Mouse (Mus musculus) neural tube, embryonic 13.5 days (tissue): Measurements from ENCODE around the gene Gpr37. TPM values are rescaled to one million over a fixed set of nuclear protein-coding genes. Genes with fewer than 3 reads are reported as not detected.

Experiments
- ATAC-seq: fragments of 200-750 bp; cut with Nextera tagmentation; 2 replicates; pipeline ENCODE4 v1.8.0; 2017; ENCODE audit warnings: low read depth, mild to moderate bottlenecking, moderate TSS enrichment, moderate library complexity
- H3K27ac ChIP-seq: fragments of 300-500 bp; sonication (generic); replicated peaks from 2 replicates; pipeline ENCODE4 v1.5.1; 2015; ENCODE audit warnings: moderate library complexity, mild to moderate bottlenecking, inconsistent platforms
- H3K27me3 ChIP-seq: fragments of 300-500 bp; sonication (generic); 2 replicates; pipeline ENCODE4 v1.6.1; 2015; ENCODE audit warnings: mild to moderate bottlenecking, inconsistent platforms
- H3K36me3 ChIP-seq: fragments of 300-500 bp; sonication (generic); 2 replicates; pipeline ENCODE4 v1.6.1; 2015; ENCODE audit warnings: mild to moderate bottlenecking, inconsistent platforms
- H3K4me1 ChIP-seq: fragments of 300-500 bp; sonication (generic); replicated peaks from 2 replicates; pipeline ENCODE4 v1.6.1; 2015; ENCODE audit warnings: inconsistent platforms
- H3K4me2 ChIP-seq: fragments of 300-500 bp; sonication (generic); 2 replicates; pipeline ENCODE4 v1.6.1; 2015; ENCODE audit warnings: inconsistent platforms, mild to moderate bottlenecking, moderate library complexity
- H3K4me3 ChIP-seq: fragments of 300-500 bp; sonication (generic); 2 replicates; pipeline ENCODE4 v1.5.1; 2015; ENCODE audit warnings: mild to moderate bottlenecking, inconsistent platforms
- H3K9ac ChIP-seq: fragments of 300-500 bp; sonication (generic); 2 replicates; pipeline ENCODE4 v1.6.1; 2015; ENCODE audit warnings: moderate library complexity, mild to moderate bottlenecking, inconsistent platforms
- H3K9me3 ChIP-seq: fragments of 300-500 bp; sonication (generic); 2 replicates; pipeline ENCODE4 v1.6.1; 2016; ENCODE audit warnings: inconsistent platforms
- WGBS: fragments of 180-500 bp; shearing (Covaris S2); methylation state at CpG from one replicate; pipeline ENCODE4 v1.1.7; 2015; 5-methylcytosine and 5-hydroxymethylcytosine counted together
- polyA plus RNA-seq: library from polyadenylated mRNA; unstranded; fragments of >200 nt; fragmentation: Nextera tagmentation; extraction: Ambion mirVana; gene quantifications from 2 replicates; pipeline ENCODE4 v1.2.1, GENCODE M21; 2015

Gene Gpr37
- 7.6 and 8.5 TPM in 2 replicates for polyA plus RNA-seq

GRCm38 (mm10) chr6:25690629-25691028 lies at the start of gene Gpr37:
Gene Gpr37 (minus strand): TSS chr6:25690729.
- Histone ChIP-seq H3K9ac (peak within 1 kb of the TSS; percentile 73), H3K4me3 (peak within 1 kb of the TSS; percentile 59), H3K4me1 (peaks cover 27% of the 10 kb centered on the region), H3K27me3 (peaks cover 23% of the 10 kb centered on the region), H3K36me3 (no peaks in the 10 kb centered on the region), H3K9me3 (no peaks in the 10 kb centered on the region), H3K27ac (peak within 1 kb of the TSS; percentile 75), H3K4me2 (peak within 1 kb of the TSS; percentile 96)
- 38% methylated on average over 7 of the region's 7 CpGs for WGBS
- peak; percentile 7; the same call in 1 of the 2 replicates for ATAC-seq

DNA sequence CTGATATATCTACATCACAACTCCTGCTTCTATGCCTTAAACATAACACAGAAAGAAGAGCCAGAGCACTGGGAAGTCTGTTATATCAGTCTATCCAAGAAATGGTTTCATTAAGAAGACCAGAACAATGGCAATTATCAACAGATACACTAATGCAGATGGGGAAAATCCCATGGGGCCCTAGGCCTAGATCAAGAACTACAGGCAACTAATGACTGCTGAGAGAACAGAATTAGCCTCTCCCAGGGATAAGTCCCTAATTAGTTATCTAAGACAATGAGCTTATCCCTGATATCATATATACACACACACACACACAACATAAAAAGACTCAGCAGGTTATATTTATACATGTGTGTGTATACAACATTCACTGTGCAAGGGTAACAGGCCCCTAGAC lies 46.0 kb upstream of the Gpr37 start:
- Histone ChIP-seq H3K27ac (0 out of 2 replicates have a peak overlapping the region, but pooled peaks have one; percentile 20), H3K36me3 (no peaks in the 10 kb centered on the region), H3K4me1 (0 out of 2 replicates have a peak, but pooled peaks cover 3% of the 10 kb centered on the region), H3K9me3 (no peaks in the 10 kb centered on the region), H3K9ac (no peak overlapping the region), H3K4me2 (no peak overlapping the region), H3K27me3 (no peaks in the 10 kb centered on the region), H3K4me3 (no peak overlapping the region)
- ATAC-seq = peak; percentile 56

DNA sequence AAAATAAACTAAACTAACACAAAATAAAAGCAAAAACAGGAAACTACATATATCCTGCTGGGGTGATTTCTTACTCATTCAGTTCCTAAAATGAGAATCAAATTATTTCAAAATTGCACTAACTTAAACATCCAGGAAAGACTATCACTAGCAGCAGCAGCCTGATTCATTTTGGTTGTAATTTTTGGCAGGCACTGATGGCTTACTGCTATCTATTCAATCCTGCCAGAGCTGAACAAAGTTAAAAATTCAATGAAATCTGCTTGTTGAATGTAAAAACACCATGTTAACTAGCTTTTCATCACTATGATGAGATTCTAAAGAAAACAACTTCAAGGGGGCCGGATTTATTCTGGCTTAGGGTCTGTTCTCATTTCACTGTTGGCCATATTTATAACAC lies 36.0 kb upstream of the Gpr37 start:
- no peaks in the 10 kb centered on the region for H3K36me3 ChIP-seq
- no peak overlapping the region for H3K4me2 ChIP-seq
- no peaks in the 10 kb centered on the region for H3K4me1 ChIP-seq
- no peak for ATAC-seq
- H3K27me3 ChIP-seq = no peaks in the 10 kb centered on the region
- 96% methylated on average over 1 of the region's 1 CpGs for WGBS
- H3K4me3 ChIP-seq = no peak overlapping the region
- H3K9ac ChIP-seq = no peak overlapping the region
- no peak overlapping the region for H3K27ac ChIP-seq
- H3K9me3 ChIP-seq = no peaks in the 10 kb centered on the region

DNA sequence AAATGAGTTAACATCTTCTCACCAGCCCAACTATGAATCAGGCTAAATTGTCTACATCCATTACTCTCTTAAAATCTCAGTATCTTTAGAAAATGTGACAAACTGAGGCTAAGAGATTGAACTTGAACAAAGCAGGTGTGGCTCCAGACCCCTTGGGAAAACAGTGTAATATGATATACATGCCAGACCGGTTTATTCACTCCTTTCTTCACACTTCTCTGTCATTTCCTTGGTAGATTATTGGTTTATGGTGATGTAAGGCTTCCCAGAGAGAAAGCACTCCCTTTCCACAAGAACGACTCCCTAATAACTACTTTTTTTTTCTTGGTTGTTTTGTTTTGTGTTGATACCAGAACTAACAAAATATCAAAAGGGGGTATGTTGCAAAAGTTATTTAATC lies 20.1 kb upstream of the Gpr37 start:
- Histone ChIP-seq H3K27me3 (no peaks in the 10 kb centered on the region), H3K4me2 (no peak overlapping the region), H3K4me3 (no peak overlapping the region), H3K4me1 (no peaks in the 10 kb centered on the region), H3K9me3 (no peaks in the 10 kb centered on the region), H3K27ac (no peak overlapping the region), H3K9ac (no peak overlapping the region), H3K36me3 (no peaks in the 10 kb centered on the region)
- ATAC-seq = no peak
- 26% methylated on average over 2 of the region's 2 CpGs for WGBS

- Histone ChIP-seq H3K27me3 (no peaks in the 10 kb centered on the region), H3K36me3 (no peaks in the 10 kb centered on the region), H3K4me2 (no peak overlapping the region), H3K4me3 (no peak overlapping the region), H3K9me3 (no peaks in the 10 kb centered on the region), H3K27ac (no peak overlapping the region), H3K4me1 (no peaks in the 10 kb centered on the region), H3K9ac (no peak overlapping the region)
- 51% methylated on average over 6 of the region's 6 CpGs for WGBS
- no peak for ATAC-seq
Measured at GRCm38 (mm10) chr6:25709250-25709895, 18.8 kb upstream of the Gpr37 start.

DNA sequence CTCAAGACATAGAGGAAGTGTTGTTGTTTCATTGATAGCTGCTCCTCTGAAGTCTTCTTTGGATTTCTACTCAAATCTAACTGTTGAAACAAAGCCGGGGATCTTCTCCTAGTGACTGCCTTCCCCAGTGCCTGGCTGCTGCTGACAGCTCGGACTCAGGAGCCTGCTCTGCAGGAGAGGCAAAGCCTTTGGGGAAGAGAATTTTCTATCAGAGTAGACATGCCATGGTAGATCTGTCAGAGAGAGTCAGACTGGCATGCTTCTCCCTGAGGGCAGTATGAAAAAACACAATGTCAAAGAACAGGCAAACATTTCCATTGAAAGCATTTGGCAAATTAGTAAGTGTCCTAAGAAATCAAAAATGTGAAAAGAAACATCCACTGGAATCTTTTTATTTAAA lies 9.4 kb upstream of the Gpr37 start:
- ATAC-seq = no peak
- Histone ChIP-seq H3K27me3 (no peaks in the 10 kb centered on the region), H3K27ac (no peak overlapping the region), H3K36me3 (no peaks in the 10 kb centered on the region), H3K9ac (no peak overlapping the region), H3K4me2 (no peak overlapping the region), H3K9me3 (no peaks in the 10 kb centered on the region), H3K4me1 (no peaks in the 10 kb centered on the region), H3K4me3 (no peak overlapping the region)
- WGBS = 43% methylated on average over 2 of the region's 2 CpGs

- peak; percentile 66 for ATAC-seq
Measured at GRCm38 (mm10) chr6:25690284-25690605, 284 bp downstream of the Gpr37 start.

GRCm38 (mm10) chr6:25689520-25690283 lies 827 bp downstream of the Gpr37 start:
- H3K27ac ChIP-seq = peak overlapping the region; percentile 75
- H3K36me3 ChIP-seq = no peaks in the 10 kb centered on the region
- peak overlapping the region; percentile 96 for H3K4me2 ChIP-seq
- peak overlapping the region; percentile 59 for H3K4me3 ChIP-seq
- H3K9me3 ChIP-seq = no peaks in the 10 kb centered on the region
- ATAC-seq = peak; percentile 86
- WGBS = 1% methylated on average over 42 of the region's 43 CpGs
- peaks cover 23% of the 10 kb centered on the region for H3K27me3 ChIP-seq
- peaks cover 27% of the 10 kb centered on the region for H3K4me1 ChIP-seq
- peak overlapping the region; percentile 73 for H3K9ac ChIP-seq

More at GRCm38 (mm10) chr6:25690284-25690605, 284 bp downstream of the Gpr37 start:
- Histone ChIP-seq H3K9ac (peak overlapping the region; percentile 73), H3K4me2 (peak overlapping the region; percentile 96), H3K9me3 (no peaks in the 10 kb centered on the region), H3K4me3 (peak overlapping the region; percentile 59), H3K4me1 (peaks cover 27% of the 10 kb centered on the region), H3K27ac (peak overlapping the region; percentile 75), H3K27me3 (peaks cover 23% of the 10 kb centered on the region), H3K36me3 (no peaks in the 10 kb centered on the region)
- WGBS = 2% methylated on average over 5 of the region's 5 CpGs

GRCm38 (mm10) chr6:25688927-25689519 lies 1.5 kb downstream of the Gpr37 start:
- H3K9ac ChIP-seq = peak overlapping the region; percentile 73
- H3K4me1 ChIP-seq = peaks cover 27% of the 10 kb centered on the region
- no peaks in the 10 kb centered on the region for H3K36me3 ChIP-seq
- peak; percentile 40 for ATAC-seq
- H3K27ac ChIP-seq = peak overlapping the region; percentile 75; the same call in 1 of the 2 replicates
- peak overlapping the region; percentile 59 for H3K4me3 ChIP-seq
- WGBS = under 1% methylated on average over 25 of the region's 25 CpGs
- H3K27me3 ChIP-seq = peaks cover 23% of the 10 kb centered on the region
- H3K9me3 ChIP-seq = no peaks in the 10 kb centered on the region
- H3K4me2 ChIP-seq = peak overlapping the region; percentile 96

DNA sequence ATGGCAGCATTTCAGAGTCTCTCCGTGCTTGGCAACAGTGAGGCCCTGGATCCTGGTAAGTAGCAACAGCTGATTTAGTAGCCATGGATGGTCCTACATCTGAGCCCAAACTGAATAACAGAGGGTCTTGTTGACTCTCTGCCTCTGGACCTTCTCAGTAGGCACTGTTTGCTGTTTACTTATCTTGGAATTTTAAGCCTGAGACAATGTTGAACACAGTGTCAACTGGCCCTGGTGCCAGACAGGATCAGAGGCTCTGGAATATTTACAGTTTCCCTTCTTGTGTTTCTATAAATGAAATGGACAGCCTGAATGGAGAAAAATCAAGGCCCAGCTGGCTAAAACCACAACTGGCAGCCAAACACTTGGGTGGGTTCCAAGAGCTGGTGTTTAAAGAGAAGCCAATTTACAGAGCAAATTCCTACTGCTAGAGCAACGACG lies 3.7 kb downstream of the Gpr37 start:
- H3K4me2 ChIP-seq = peak overlapping the region; percentile 24
- 0 out of 2 replicates have a peak overlapping the region, but pooled peaks have one; percentile 5 for H3K4me3 ChIP-seq
- ATAC-seq = peak; percentile 70

DNA sequence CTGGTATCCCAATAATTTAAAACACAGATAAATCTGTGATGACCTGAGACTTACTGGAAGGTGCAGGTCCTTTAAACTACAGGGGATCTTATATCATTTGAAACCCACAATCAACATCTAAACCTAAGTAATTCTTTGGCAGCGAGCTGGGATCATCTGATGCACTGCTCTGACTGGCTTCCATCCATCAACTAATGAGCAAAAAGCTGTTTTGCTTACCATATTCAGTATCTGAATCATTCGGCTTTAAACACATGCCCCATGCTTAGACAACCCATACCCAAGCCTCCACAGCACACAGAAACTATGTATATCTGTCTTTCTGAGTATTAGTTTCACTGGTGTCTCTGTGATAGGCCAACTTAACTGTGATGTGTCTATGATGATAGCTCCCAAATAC lies 6.1 kb downstream of the Gpr37 start:
- no peak overlapping the region for H3K4me2 ChIP-seq
- 77% methylated on average over 2 of the region's 2 CpGs for WGBS
- no peaks in the 10 kb centered on the region for H3K9me3 ChIP-seq
- no peak overlapping the region for H3K27ac ChIP-seq
- H3K36me3 ChIP-seq = no peaks in the 10 kb centered on the region
- no peak overlapping the region for H3K9ac ChIP-seq
- ATAC-seq = no peak
- H3K4me1 ChIP-seq = peaks cover 17% of the 10 kb centered on the region
- H3K4me3 ChIP-seq = no peak overlapping the region
- peaks cover 18% of the 10 kb centered on the region for H3K27me3 ChIP-seq

More for the DNA sequence above, 3.7 kb downstream of the Gpr37 start:
- Histone ChIP-seq H3K27me3 (peaks cover 19% of the 10 kb centered on the region), H3K36me3 (no peaks in the 10 kb centered on the region), H3K27ac (no peak overlapping the region), H3K4me1 (peaks cover 27% of the 10 kb centered on the region), H3K9me3 (no peaks in the 10 kb centered on the region), H3K9ac (no peak overlapping the region)
- 39% methylated on average over 3 of the region's 3 CpGs for WGBS

DNA sequence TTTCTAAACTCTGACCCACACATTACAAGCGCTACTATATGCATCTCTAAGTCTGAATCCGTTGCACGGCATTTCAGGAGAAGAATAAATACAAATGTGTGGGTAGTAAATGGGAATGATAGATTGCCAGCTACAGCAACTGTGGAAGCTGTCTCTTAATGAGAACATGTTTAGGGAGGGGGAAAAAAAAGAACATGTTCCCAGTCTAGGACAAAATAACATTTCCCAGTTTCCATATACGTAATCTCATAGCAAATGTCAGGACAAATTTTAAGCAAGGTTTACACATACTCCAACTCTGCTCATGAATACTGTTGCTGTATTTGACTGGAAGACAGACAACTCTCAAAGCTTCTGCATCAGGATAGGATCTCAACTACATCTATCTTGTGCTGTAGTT lies 15.4 kb downstream of the Gpr37 start:
- ATAC-seq = no peak
- Histone ChIP-seq H3K4me2 (no peak overlapping the region), H3K27me3 (no peaks in the 10 kb centered on the region), H3K36me3 (no peaks in the 10 kb centered on the region), H3K4me3 (no peak overlapping the region), H3K4me1 (no peaks in the 10 kb centered on the region), H3K27ac (no peak overlapping the region), H3K9me3 (no peaks in the 10 kb centered on the region), H3K9ac (no peak overlapping the region)
- 91% methylated on average over 4 of the region's 4 CpGs for WGBS
